Mouse (Mus musculus) lung, adult 2 months (tissue): ENCODE results near the gene Rplp2.

Experiments
- CTCF ChIP-seq: fragments of 200-500 bp; IDR thresholded peaks from 2 replicates; pipeline ENCODE4 v1.5.1; 2011; ENCODE audit warnings: mild to moderate bottlenecking, low read length, control low read depth; ENCODE audit not compliant: insufficient read depth
- POLR2A ChIP-seq: fragments of 200-500 bp; IDR thresholded peaks from 2 replicates; pipeline ENCODE4 v1.6.1; 2011; ENCODE audit warnings: low read depth, mild to moderate bottlenecking, control low read depth, low read length, borderline replicate concordance; ENCODE audit errors: extremely low read depth

GRCm38 (mm10) chr7:141480842-141481497 lies 33.8 kb downstream of the Rplp2 start:
- TF ChIP-seq CTCF (peak; percentile 99), POLR2A (no peak)
